Mouse (Mus musculus): ENCODE results near the gene Olfr487.
"Not testable (repeated sequence)": the region's sequence is repeated elsewhere in the genome, so short reads cannot be mapped to it uniquely, and the experiment has no call there.

Gene Olfr487

GRCm38 (mm10) chr7:108214536-108214935 is at the start of gene Olfr487:
Gene Olfr487 (minus strand): TSS chr7:108214636.
- not testable (repeated sequence) for DNase-seq

GRCm38 (mm10) chr7:108258247-108258646 is 43.8 kb upstream of the Olfr487 start, which contains the start of gene Olfr488:
Gene Olfr488 (minus strand): TSS chr7:108258347.
- no peak for DNase-seq

- DNase-seq: no peak
Measured at GRCm38 (mm10) chr7:108233551-108233950, 19.1 kb upstream of the Olfr487 start.

- no peak for DNase-seq
Measured at GRCm38 (mm10) chr7:108196938-108197337, 17.5 kb downstream of the Olfr487 start.

GRCm38 (mm10) chr7:108196337-108196736 is 18.1 kb downstream of the Olfr487 start:
- DNase-seq: not testable (repeated sequence)

- not testable (repeated sequence) for DNase-seq
Measured at GRCm38 (mm10) chr7:108192714-108193113, 21.7 kb downstream of the Olfr487 start.

GRCm38 (mm10) chr7:108191196-108191595 is 23.2 kb downstream of the Olfr487 start:
- not testable (repeated sequence) for DNase-seq

GRCm38 (mm10) chr7:108185237-108185636 is 29.2 kb downstream of the Olfr487 start:
- not testable (repeated sequence) for DNase-seq

- not testable (repeated sequence) for DNase-seq
Measured at GRCm38 (mm10) chr7:108184401-108184800, 30.0 kb downstream of the Olfr487 start.

- DNase-seq: not testable (repeated sequence)
Measured at GRCm38 (mm10) chr7:108172642-108173041, 41.8 kb downstream of the Olfr487 start, which contains the start of gene Olfr486. Gene Olfr486 (minus strand): TSS chr7:108172742.

GRCm38 (mm10) chr7:108159771-108160170 is 54.7 kb downstream of the Olfr487 start, which contains the start of gene Olfr485:
Gene Olfr485 (minus strand): TSS chr7:108159871.
- no peak for DNase-seq
